Mouse (Mus musculus) adrenal gland, adult 2 months (tissue): ENCODE measurements around the gene Zrsr1. TPM values are rescaled to one million over a fixed set of nuclear protein-coding genes. Genes with fewer than 3 reads are reported as not detected.
A peak's percentile ranks its signal among the peaks of the same experiment; 100 is the strongest.

Experiments
- DNase-seq: peaks from one replicate; pipeline ENCODE4 v3.0.0; 2021
- polyA plus RNA-seq: library from polyadenylated mRNA; depleted of rRNA; stranded (reverse); fragments of >200 nt; gene quantifications from 2 replicates; pipeline ENCODE4 v1.2.3, GENCODE M21; 2012
- total RNA-seq, 2 experiments: library from RNA; stranded (reverse); gene quantifications; 2 replicates each; pipeline ENCODE4 v1.2.3; 2021

The Zrsr1 gene
- total and polyA plus RNA-seq, 3 experiments: 9.6 to 38.0 (median 34.5) TPM

- peak; percentile 91 for DNase-seq
These were observed 1.1 kb downstream of the Zrsr1 start for GRCm38 (mm10) chr11:22972746-22973526.

DNA sequence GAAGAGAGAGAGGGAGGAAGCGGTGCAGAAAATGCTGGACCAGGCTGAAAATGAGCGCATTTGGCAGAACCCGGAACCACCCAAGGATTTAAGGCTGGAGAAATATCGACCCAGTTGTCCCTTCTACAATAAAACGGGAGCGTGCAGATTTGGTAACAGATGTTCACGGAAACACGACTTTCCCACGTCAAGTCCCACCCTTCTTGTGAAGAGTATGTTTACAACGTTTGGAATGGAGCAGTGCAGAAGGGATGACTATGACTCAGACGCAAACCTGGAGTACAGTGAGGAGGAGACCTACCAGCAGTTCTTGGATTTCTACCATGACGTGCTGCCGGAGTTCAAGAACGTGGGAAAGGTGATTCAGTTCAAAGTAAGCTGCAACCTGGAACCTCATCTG is 1.8 kb downstream of the Zrsr1 start:
- peak; percentile 35 for DNase-seq

GRCm38 (mm10) chr11:22978215-22978614 is 6.4 kb downstream of the Zrsr1 start:
- no peak for DNase-seq

GRCm38 (mm10) chr11:22978711-22979110 is 6.9 kb downstream of the Zrsr1 start:
- DNase-seq: no peak

- DNase-seq: no peak
These were observed 7.4 kb downstream of the Zrsr1 start for GRCm38 (mm10) chr11:22979221-22979620.

DNA sequence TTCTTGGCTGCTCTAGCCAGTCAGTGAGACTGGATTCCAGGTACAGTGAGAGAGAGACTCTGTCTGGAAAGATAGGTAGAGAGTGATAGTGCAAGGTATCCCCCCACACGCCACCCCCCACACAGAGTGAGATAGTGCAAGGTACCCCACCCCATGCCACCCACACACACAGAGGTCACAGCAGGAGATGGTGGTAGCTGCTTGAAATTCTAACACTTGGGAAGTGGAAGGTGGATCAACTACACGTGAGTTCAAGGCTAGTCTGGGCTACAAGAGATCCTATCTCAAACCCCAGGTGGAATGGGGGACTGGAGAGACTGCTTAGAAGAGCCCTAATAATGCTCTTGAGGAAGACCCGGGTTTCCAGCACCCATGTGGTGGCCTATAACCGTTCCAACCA is 9.2 kb downstream of the Zrsr1 start:
- no peak for DNase-seq

DNA sequence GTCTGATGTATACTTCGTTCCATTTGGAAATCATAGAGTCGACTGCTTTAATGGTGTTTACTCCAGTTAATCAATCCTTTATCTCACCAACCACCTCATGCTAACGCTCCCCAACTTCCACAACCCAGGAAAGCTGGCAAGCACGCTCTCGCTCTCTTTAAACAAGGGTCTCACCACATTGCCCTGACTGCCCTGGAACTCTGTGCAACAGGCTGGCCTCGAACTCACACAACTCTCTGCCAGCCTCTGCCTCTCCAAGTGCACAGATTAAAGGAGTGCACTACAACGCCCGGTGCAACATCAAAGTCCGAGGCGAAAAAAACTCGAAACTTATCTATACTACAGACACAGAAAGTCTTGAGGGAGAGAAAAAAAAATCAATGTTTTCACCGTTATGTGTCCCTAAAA is 9.7 kb downstream of the Zrsr1 start:
- DNase-seq: no peak

GRCm38 (mm10) chr11:22981984-22982757 is 10.4 kb downstream of the Zrsr1 start, which contains the start of the genes Gm28048 and Commd1:
Gene Gm28048, minus strand, starts transcription at chr11:22982090.
Gene Commd1, minus strand, starts transcription at chr11:22982382.
- DNase-seq: peak; percentile 97

DNA sequence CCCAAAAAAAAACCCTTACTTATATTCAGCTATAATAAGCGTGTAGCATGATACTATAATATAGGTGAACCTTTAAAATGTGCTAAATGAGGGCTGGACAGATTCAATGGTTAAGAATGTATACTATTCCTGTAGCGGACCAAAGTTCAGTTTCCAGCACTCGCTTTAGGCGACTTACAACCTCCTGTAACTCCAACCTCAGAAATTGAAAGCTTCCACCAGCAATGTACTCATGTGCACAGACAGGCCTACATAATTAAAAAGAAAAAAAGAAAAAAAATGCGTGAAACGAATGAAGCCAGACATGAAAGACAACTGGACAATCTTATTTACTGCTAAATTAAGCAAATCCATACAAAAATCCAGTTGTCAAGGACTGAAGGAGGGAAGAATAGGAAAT is 11.0 kb downstream of the Zrsr1 start:
- no peak for DNase-seq

DNA sequence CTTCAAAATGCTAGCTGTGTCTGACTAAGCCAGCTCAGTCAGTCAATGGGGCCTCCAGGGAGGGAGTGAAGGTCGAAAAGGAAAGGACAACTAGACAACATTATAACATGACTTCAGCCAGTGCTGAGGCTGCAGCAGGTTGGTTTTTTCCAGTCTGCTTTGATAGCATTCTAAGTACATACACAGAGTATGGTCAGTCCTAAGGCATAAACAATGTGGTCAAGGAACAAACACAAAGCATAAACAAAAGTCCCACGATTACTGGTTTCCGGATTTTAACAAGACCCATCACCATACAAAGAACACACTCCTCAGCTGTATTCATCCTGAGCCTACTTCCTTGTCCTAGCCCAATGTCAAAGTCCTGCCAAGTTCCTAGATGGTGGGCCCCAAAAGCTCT is 13.7 kb downstream of the Zrsr1 start:
- no peak for DNase-seq

GRCm38 (mm10) chr11:22987357-22987756 is 15.6 kb downstream of the Zrsr1 start:
- peak; percentile 50 for DNase-seq

DNA sequence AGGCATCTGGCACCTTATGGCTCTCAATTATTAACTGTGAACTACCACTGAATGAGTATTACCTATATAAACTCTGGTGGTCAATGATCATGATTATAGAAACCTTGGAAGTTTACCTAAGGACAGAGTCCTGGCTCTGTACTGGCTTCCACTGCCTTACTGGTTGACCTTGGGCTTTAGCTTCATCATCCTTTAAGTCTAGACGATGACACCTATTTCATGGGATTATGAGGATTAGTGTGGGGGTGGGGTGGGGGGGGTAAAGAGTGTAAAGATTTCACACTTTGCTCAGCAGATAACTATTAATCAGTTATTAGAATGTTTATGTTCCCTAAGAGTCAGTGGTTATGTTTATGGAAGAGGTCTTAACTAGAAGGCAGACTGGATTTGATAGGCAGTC is 18.0 kb downstream of the Zrsr1 start:
- no peak for DNase-seq

DNA sequence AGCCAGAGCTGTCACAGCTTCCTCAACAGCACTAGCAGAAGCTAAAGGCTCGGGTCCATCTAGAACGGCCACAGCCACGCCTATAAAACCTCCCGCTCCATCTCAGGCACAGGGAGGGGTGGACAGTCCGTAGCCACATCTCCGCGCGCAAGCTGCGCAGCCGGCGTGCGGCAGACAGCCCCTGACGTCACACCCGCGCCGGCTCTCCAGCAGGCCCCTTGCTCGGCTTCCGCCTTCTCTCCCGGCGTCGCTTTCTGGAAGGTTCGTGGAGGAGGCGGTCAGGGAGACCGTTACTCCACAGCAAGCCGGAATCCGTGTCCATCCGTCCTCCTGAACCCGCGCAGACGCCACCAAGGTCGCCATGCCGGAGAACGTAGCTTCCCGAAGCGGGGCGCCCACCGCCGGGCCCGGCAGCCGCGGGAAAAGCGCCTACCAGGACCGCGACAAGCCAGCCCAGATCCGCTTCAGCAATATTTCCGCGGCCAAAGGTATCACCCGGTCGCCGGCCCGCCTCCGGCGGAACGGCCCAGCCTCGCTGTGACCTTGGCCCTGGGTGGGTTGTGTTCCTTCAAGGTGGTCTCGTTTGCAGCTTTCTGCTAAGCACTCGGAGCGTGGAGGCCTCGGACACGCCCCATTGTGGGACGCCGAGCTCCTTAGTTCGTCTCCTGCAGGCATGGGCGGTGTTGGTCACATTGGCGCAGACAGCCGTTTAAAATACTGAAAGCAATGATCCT is 18.8 kb downstream of the Zrsr1 start, which contains the start of gene Cct4:
Gene Cct4, plus strand, starts transcription at position 127 of the 734 bp plus-strand sequence.
- peak; percentile 98 for DNase-seq

- no peak for DNase-seq
These were observed 19.5 kb downstream of the Zrsr1 start for GRCm38 (mm10) chr11:22991218-22991835.

DNA sequence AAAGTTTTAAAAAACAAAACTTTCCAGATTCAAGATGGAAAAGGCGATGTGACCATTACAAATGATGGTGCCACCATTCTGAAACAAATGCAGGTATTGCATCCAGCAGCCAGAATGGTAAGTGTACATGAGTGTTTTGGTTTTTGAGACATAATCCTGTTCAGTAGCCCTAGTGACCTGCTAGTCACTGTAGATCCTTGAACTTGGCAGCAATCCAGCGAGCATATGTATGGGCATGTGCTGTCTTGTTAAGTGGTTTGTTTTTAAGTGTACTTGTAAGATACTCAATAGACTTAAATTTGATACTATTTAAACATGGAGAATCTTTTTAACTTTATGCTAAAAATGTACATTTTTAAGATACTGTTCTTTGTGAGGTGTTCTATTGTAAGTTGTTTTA is 22.5 kb downstream of the Zrsr1 start:
- DNase-seq: no peak

GRCm38 (mm10) chr11:22995461-22995860 is 23.7 kb downstream of the Zrsr1 start:
- no peak for DNase-seq

GRCm38 (mm10) chr11:22998308-22998707 is 26.5 kb downstream of the Zrsr1 start:
- no peak for DNase-seq

- no peak for DNase-seq
These were observed 33.5 kb downstream of the Zrsr1 start for GRCm38 (mm10) chr11:23005276-23005675.

DNA sequence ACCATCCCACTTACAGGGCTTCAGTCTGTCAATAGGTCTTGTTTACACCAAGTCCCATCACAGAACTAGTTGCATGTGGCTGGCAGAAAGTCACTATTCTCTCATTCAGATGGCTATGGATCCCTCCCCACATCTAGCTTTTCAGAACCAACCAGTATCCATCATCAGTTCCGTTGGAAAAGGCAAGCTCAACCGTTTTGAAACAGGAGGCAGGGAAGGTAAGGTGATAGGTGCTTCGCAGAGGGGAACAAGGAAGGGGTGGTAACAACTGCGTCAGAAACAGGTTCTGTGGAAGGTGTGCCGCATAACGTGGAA is 35.3 kb downstream of the Zrsr1 start:
- no peak for DNase-seq

GRCm38 (mm10) chr11:23007481-23008180 is 35.8 kb downstream of the Zrsr1 start, which contains the start of gene Fam161a:
Gene Fam161a, plus strand, starts transcription at chr11:23007531.
- DNase-seq: peak; percentile 88

GRCm38 (mm10) chr11:23008181-23008823 is 36.5 kb downstream of the Zrsr1 start:
- DNase-seq: peak; percentile 93
